Mouse (Mus musculus) ES-E14 (cell line): ENCODE measurements around the gene Nefh. TPM values are rescaled to one million over a fixed set of nuclear protein-coding genes. Genes with fewer than 3 reads are reported as not detected.

Source experiments
- DNase-seq: peaks from one replicate; pipeline ENCODE4 v3.0.0-alpha.2; 2013; ENCODE audit warnings: low read depth, low spot score
- H3K27ac ChIP-seq: 2 replicates; pipeline ENCODE4 v1.5.1; 2012; ENCODE audit warnings: low read depth, mild to moderate bottlenecking, low read length, moderate library complexity, mixed read lengths; ENCODE audit not compliant: poor library complexity, insufficient read depth, severe bottlenecking
- H3K36me3 ChIP-seq: 2 replicates; pipeline ENCODE4 v1.6.1; 2012; ENCODE audit warnings: mild to moderate bottlenecking, low read length, moderate library complexity, mixed read lengths; ENCODE audit not compliant: control insufficient read depth, poor library complexity, insufficient read depth, severe bottlenecking
- H3K4me1 ChIP-seq, 2 experiments: fragments of 150-350 bp in 1 of 2; sonication (generic) in 1 of 2; 2 replicates each; pipeline ENCODE4 v1.6.1; 2012; ENCODE audit warnings: low read length in 2 of 2, mild to moderate bottlenecking in 1 of 2, mixed read lengths in 1 of 2; ENCODE audit not compliant: control insufficient read depth in 2 of 2, insufficient read depth in 2 of 2, poor library complexity in 1 of 2
- H3K4me3 ChIP-seq, 2 experiments: fragments of 150-350 bp in 1 of 2; sonication (generic) in 1 of 2; 2 replicates each; pipeline ENCODE4 v1.5.1; 2012; ENCODE audit warnings: low read length in 2 of 2, low read depth in 1 of 2, mild to moderate bottlenecking in 1 of 2, mixed read lengths in 1 of 2; ENCODE audit not compliant: insufficient read depth in 1 of 2, poor library complexity in 1 of 2, severe bottlenecking in 1 of 2
- H3K9ac ChIP-seq: 2 replicates; pipeline ENCODE4 v1.6.1; 2012; ENCODE audit warnings: low read depth, mild to moderate bottlenecking, low read length, mixed read lengths; ENCODE audit not compliant: poor library complexity, insufficient read depth, severe bottlenecking
- H3K9me3 ChIP-seq: fragments of 150-350 bp; sonication (generic); 2 replicates; pipeline ENCODE4 v1.6.1; 2012; ENCODE audit warnings: low read depth, mild to moderate bottlenecking, low read length; ENCODE audit not compliant: control insufficient read depth, insufficient read depth
- CHD2 ChIP-seq: IDR thresholded peaks from 2 replicates; pipeline ENCODE4 v1.6.1; 2014; ENCODE audit warnings: mild to moderate bottlenecking, low read depth, low read length, inconsistent platforms
- HCFC1 ChIP-seq: IDR thresholded peaks from 2 replicates; pipeline ENCODE4 v1.6.1; 2012; ENCODE audit warnings: low read length, inconsistent platforms, borderline replicate concordance; ENCODE audit not compliant: insufficient read depth
- MAFK ChIP-seq: IDR thresholded peaks from 2 replicates; pipeline ENCODE4 v1.6.1; 2014; ENCODE audit warnings: mild to moderate bottlenecking, low read depth, low read length, inconsistent platforms; ENCODE audit not compliant: insufficient read depth
- ZC3H11A ChIP-seq: IDR thresholded peaks from 2 replicates; pipeline ENCODE4 v1.6.1; 2012; ENCODE audit warnings: low read depth, mild to moderate bottlenecking, inconsistent platforms, low read length, borderline replicate concordance
- ZNF384 ChIP-seq: IDR thresholded peaks from 2 replicates; pipeline ENCODE4 v1.6.1; 2012; ENCODE audit warnings: low read depth, low read length, inconsistent platforms
- in situ Hi-C, 2 experiments: fragments of 600-800 bp; cut with MboI; formaldehyde crosslinking; loops; one replicate each; pipeline ENCODE4 v1.15.1; 2025; ENCODE audit warnings: low sequenced_read_pairs in 2 of 2, inconsistent platforms in 1 of 2; ENCODE audit not compliant: unreplicated experiment in 2 of 2
- total RNA-seq: library from RNA; depleted of rRNA; stranded (reverse); fragments of 300-350 nt; gene quantifications from 2 replicates; pipeline ENCODE4 v1.2.3, GENCODE M21; 2012; rRNA removed

Gene Nefh
- total RNA-seq, 1 experiment, result 17.7 TPM

DNA sequence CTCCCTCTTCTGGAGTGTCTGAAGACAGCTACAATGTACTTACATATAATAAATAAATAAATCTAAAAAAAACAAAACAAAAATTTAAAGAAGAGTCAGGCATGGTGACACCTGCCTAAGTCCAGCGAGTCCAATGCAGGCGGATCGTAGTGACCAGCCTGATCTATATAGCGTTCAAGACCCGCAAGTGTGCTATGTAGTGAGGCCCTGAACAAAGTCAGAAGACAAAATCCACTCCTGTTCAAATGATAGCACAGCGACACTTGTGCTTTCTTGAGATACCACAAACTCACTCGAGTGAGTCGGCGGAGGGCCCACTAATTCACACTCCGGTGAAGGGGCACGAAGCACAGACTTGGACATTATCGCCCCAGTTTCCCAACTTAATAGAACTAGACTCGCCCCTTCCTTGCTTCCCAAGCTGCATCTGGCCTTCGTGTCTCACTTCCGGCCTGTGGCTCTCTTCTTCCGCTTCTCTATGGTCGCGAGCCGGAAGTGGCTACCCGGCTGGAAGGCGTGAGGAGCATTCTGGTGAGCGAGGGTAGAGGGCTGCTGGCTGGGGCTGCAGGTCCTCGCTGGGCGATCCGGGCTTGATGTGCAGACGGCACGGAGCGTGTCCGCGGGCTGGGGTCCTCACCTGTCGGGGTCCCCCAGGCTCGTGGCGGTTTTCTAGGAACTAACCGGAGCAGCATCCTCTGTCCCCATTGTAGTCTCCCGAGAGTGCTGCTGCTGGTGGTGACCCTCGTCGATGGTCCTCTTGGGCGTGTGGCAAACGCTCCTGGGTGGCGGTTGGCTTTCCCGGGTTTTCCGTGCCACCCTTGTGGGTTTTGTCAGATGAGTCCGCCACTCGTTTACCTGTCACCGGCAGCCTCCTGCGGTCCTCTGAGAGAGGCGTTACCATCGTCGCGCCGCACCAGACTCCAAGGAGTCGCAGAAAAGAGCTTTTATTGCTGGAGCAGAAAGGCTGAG is 52.7 kb downstream of the Nefh start, which contains the start of gene Thoc5:
TSS of gene Thoc5 (plus strand) at position 473 of the 969 bp plus-strand sequence.
- DNase-seq, result no peak
- no peaks in the 10 kb centered on the region for H3K9me3 ChIP-seq
- no peak within 1 kb of the TSS; the same call in 1 of the 2 replicates for H3K27ac ChIP-seq
- in situ Hi-C loops, result no loop called here
- H3K9ac ChIP-seq, result peak within 1 kb of the TSS; percentile 87
- no peak for TF ChIP-seq MAFK
- no peak for TF ChIP-seq CHD2
- TF ChIP-seq ZC3H11A, result no peak
- no peak for TF ChIP-seq ZNF384
- TF ChIP-seq HCFC1, result no peak
- H3K4me3 ChIP-seq, result peak within 1 kb of the TSS; percentile 74 to 88
- H3K4me1 ChIP-seq, result peaks cover 0 to 5% of the 10 kb centered on the region in 2 experiments; a peak in 1 of 4 replicates
- H3K36me3 ChIP-seq, result peaks cover 21% of the 10 kb centered on the region

Other genes starting within 250 kb of the Nefh start
- gene Uqcr10, start 243.7 kb downstream of the Nefh start, total RNA-seq, result 963 and 1,094 TPM in 2 replicates
- 22.4 and 32.3 TPM in 2 replicates for gene Zmat5, start 243.4 kb downstream of the Nefh start, total RNA-seq
- 1.9 and 4.5 TPM in 2 replicates for gene Cabp7, start 201.3 kb downstream of the Nefh start, total RNA-seq
- 53.8 and 65.6 TPM in 2 replicates for gene Nf2, start 98.5 kb downstream of the Nefh start, total RNA-seq
- 57.7 and 93.2 TPM in 2 replicates for gene Nipsnap1, start 74.1 kb downstream of the Nefh start, total RNA-seq
- 46.4 and 47.5 TPM in 2 replicates for gene Thoc5, start 52.7 kb downstream of the Nefh start, total RNA-seq
- 37.2 and 42.4 TPM in 2 replicates for gene Ap1b1, start 38.8 kb upstream of the Nefh start, total RNA-seq
- gene Rasl10a, start 110.1 kb upstream of the Nefh start, total RNA-seq, result 1.5 TPM in 2 replicates
- 32.7 and 40.9 TPM in 2 replicates for gene Gas2l1, start 117.3 kb upstream of the Nefh start, total RNA-seq
- 33.9 and 40.5 TPM in 2 replicates for gene Rhbdd3, start 150.9 kb upstream of the Nefh start, total RNA-seq
- 396 and 421 TPM in 2 replicates for gene Ewsr1, start 151.2 kb upstream of the Nefh start, total RNA-seq
- gene Emid1, start 204.2 kb upstream of the Nefh start, total RNA-seq, result 2.7 and 6.3 TPM in 2 replicates